Mouse (Mus musculus) activated CD4-positive, CD25-positive, alpha-beta regulatory T cell, adult 9 weeks (primary cell): ENCODE data around the gene Tex11. TPM values are rescaled to one million over a fixed set of nuclear protein-coding genes. Genes with fewer than 3 reads are reported as not detected.

ENCODE experiments used
- polyA plus RNA-seq: library from polyadenylated mRNA; unstranded; fragments of 100-300 nt; shearing (Covaris generic); gene quantifications from one replicate; pipeline ENCODE4 v1.2.1, GENCODE M21; 2017

Tex11 gene
- polyA plus RNA-seq = not detected

GRCm38 (mm10) chrX:101059541-101059940 lies at the start of gene Tex11:
Gene Tex11 (minus strand): TSS chrX:101059667.

GRCm38 (mm10) chrX:101085920-101086319 lies 26.5 kb upstream of the Tex11 start, which contains the start of gene Slc7a3:
Gene Slc7a3 (minus strand): TSS chrX:101086020.

Other genes with a start within 250 kb of the Tex11 start
- 0.33 TPM for gene Slc7a3, start 26.4 kb upstream of the Tex11 start, polyA plus RNA-seq
- gene Snx12, start 162.9 kb upstream of the Tex11 start, polyA plus RNA-seq = 71.1 TPM
- 2.4 TPM for gene Foxo4, start 194.9 kb upstream of the Tex11 start, polyA plus RNA-seq
- 3.7 TPM for gene Gm614, start 204.3 kb upstream of the Tex11 start, polyA plus RNA-seq
- 1,690 TPM for gene Il2rg, start 208.6 kb upstream of the Tex11 start, polyA plus RNA-seq
- gene Gm20489, start 209.4 kb upstream of the Tex11 start, polyA plus RNA-seq = not detected
- 116 TPM for gene Med12, start 214.4 kb upstream of the Tex11 start, polyA plus RNA-seq
- not detected for gene Nlgn3, start 239.5 kb upstream of the Tex11 start, polyA plus RNA-seq